14 mouse cellular contexts compared by ENCODE assay signal in the genomic region with DNA sequence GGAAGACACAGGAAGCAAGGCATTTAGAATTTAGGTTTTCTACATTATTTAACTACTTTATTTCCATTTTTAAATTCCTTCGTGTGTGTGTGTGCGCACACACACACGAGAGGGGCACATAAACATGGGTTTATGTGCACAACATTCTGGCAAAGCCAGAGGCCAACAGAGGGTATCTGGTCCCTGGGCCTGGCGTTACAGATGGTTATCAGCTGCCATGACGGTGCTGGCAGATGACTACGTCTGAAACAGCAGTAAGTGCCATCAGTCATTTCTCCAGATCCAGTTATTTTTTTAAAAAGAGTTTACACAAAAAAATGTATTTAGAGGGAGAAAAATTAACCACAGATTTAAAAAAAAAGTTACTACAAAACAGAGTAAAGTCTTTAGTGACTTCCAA. TPM values are rescaled to one million over a fixed set of nuclear protein-coding genes. Genes with fewer than 3 reads are reported as not detected.
DNase-seq lines count a peak whose midpoint lies in the region; ATAC-seq and TF ChIP-seq lines count a peak whose summit lies in the region.
"Had no signal": no experiment of that assay in that cellular context is flagged by ENCODE, and none has a peak within 500 bp of the region (broad histone marks: within the 10 kb centered on the region; RNA-seq: fewer than 3 reads in every experiment).

No protein-coding gene starts in this region.

- H3K9ac ChIP-seq in intestine, embryonic 16.5 days (ENCODE audit: low read depth, low read length): peak overlapping the region; percentile 29; the same call in 1 of the 2 replicates
- H3K9ac ChIP-seq in liver, postnatal 0 days (replicated peaks): no peak overlapping the region
- H3K9ac ChIP-seq: neural tube, embryonic 15.5 days had no signal

- peak overlapping the region; percentile 57; the same call in 1 of the 2 replicates for H3K27ac ChIP-seq in layer of hippocampus, adult 2 months
- H3K27ac ChIP-seq in intestine, embryonic 16.5 days (ENCODE audit: low read length): peak overlapping the region; percentile 61
- no peak overlapping the region for H3K27ac ChIP-seq in liver, postnatal 0 days (ENCODE audit: low read depth)
- H3K27ac ChIP-seq: neural tube, embryonic 15.5 days had no signal

- no peak for TF ChIP-seq POLR2A in brain, embryonic 14.5 days (IDR thresholded peaks at IDR 0.05; ENCODE audit: borderline replicate concordance, extremely low read depth, insufficient read depth, insufficient read length, poor library complexity, severe bottlenecking)

- no peaks in the 10 kb centered on the region for H3K9me3 ChIP-seq in intestine, embryonic 16.5 days (ENCODE audit: control insufficient read depth, low read length)
- H3K9me3 ChIP-seq in liver, postnatal 0 days (ENCODE audit: low read length): no peaks in the 10 kb centered on the region
- H3K9me3 ChIP-seq: neural tube, embryonic 15.5 days had no signal

- 0 out of 2 replicates have a peak overlapping the region, but pooled peaks have one; percentile 16 for H3K4me2 ChIP-seq in intestine, embryonic 16.5 days (ENCODE audit: low read depth, low read length)
- H3K4me2 ChIP-seq in liver, postnatal 0 days (ENCODE audit: low read depth, low read length): peak overlapping the region; percentile 5; the same call in 1 of the 2 replicates
- H3K4me2 ChIP-seq: heart, embryonic 11.5 days; midbrain, embryonic 11.5 days; neural tube, embryonic 15.5 days had no signal

- H3K36me3 ChIP-seq in intestine, embryonic 16.5 days (ENCODE audit: control insufficient read depth, insufficient read depth, low read length): peaks cover 10% of the 10 kb centered on the region
- peaks cover 45% of the 10 kb centered on the region for H3K36me3 ChIP-seq in liver, postnatal 0 days (replicated peaks; ENCODE audit: insufficient read depth, low read length)

- WGBS in intestine, embryonic 16.5 days: 58% methylated on average over 6 of the region's 6 CpGs
- 50% methylated on average over 6 of the region's 6 CpGs for WGBS in liver, postnatal 0 days (ENCODE audit: insufficient replicate concordance)

- peak; percentile 29; the same call in 1 of the 2 replicates for TF ChIP-seq EP300 in liver, postnatal 0 days (IDR thresholded peaks at IDR 0.05; ENCODE audit: low read depth)

- no peak for ATAC-seq in intestine, embryonic 16.5 days
- ATAC-seq in liver, postnatal 0 days: peak; percentile 43

- H3K4me3 ChIP-seq in layer of hippocampus, adult 2 months: no peak overlapping the region
- no peak overlapping the region for H3K4me3 ChIP-seq in intestine, embryonic 16.5 days (ENCODE audit: low read length)
- H3K4me3 ChIP-seq in liver, postnatal 0 days (ENCODE audit: low read depth, low read length): no peak overlapping the region
- H3K4me3 ChIP-seq: neural tube, embryonic 15.5 days had no signal

- DNase-seq in layer of hippocampus, adult 2 months (ENCODE audit: low spot score in 2 of 2): no peak
- no peak for DNase-seq in layer of hippocampus, adult 18-20 months (ENCODE audit: low spot score in 2 of 2)
- DNase-seq in brain, embryonic 14.5 days (ENCODE audit: low read depth): peak; percentile 27
- DNase-seq in liver, postnatal 0 days: no peak
- DNase-seq in cerebellum, postnatal 36 days: no peak
- no peak for DNase-seq in right cerebral cortex, adult 18-20 months
- DNase-seq: gastrocnemius, postnatal 25 days; spleen, adult 18-20 months had no signal

- TF ChIP-seq CTCF in layer of hippocampus, adult 2 months (conservative IDR thresholded peaks at IDR 0.05): no peak
- no peak for TF ChIP-seq CTCF in brain, embryonic 14.5 days (IDR thresholded peaks at IDR 0.05; ENCODE audit: borderline replicate concordance, extremely low read depth, insufficient read depth, insufficient read length)
- TF ChIP-seq CTCF in liver, postnatal 0 days (IDR thresholded peaks at IDR 0.05; ENCODE audit: low read depth): no peak

- peaks cover 26% of the 10 kb centered on the region for H3K4me1 ChIP-seq in intestine, embryonic 16.5 days (ENCODE audit: control insufficient read depth, insufficient read depth, low read length)
- H3K4me1 ChIP-seq in liver, postnatal 0 days (ENCODE audit: insufficient read depth): peaks cover 28% of the 10 kb centered on the region

- no peaks in the 10 kb centered on the region for H3K27me3 ChIP-seq in intestine, embryonic 16.5 days (replicated peaks; ENCODE audit: control insufficient read depth, insufficient read depth, low read length)
- H3K27me3 ChIP-seq in liver, postnatal 0 days (ENCODE audit: insufficient read depth, low read length): no peaks in the 10 kb centered on the region
- H3K27me3 ChIP-seq: neural tube, embryonic 15.5 days had no signal

RNA-seq across cellular contexts. Expression of a gene that starts 16.3 kb away (rescaled TPM):
- 10 to 100 TPM; 21.7 to 23.1 TPM for total RNA-seq in layer of hippocampus, adult 2 months (2021)
- 10 to 100 TPM; 20.4 to 25.4 TPM for total RNA-seq in layer of hippocampus, adult 18-20 months (2021)
- polyA plus RNA-seq in brain, embryonic 14.5 days (2012; rRNA removed): 22.1 and 24.3 TPM in 2 replicates
- 52.8 and 56.5 TPM in 2 replicates for polyA plus RNA-seq in intestine, embryonic 16.5 days (2015; fragmentation: Nextera tagmentation; extraction: Ambion mirVana)
- polyA plus RNA-seq in liver, postnatal 0 days (2015; fragmentation: Nextera tagmentation; extraction: Ambion mirVana): 10.2 and 10.9 TPM in 2 replicates

RNA-seq across cellular contexts. Expression of a gene that starts 17.2 kb away (rescaled TPM):
- total RNA-seq in layer of hippocampus, adult 2 months (2021): 10 to 100 TPM; 59.5 to 63.2 TPM
- 10 to 100 TPM; 50.7 to 58.3 TPM for total RNA-seq in layer of hippocampus, adult 18-20 months (2021)
- polyA plus RNA-seq in brain, embryonic 14.5 days (2012; rRNA removed): 53.0 and 59.8 TPM in 2 replicates
- 24.9 and 25.0 TPM in 2 replicates for polyA plus RNA-seq in intestine, embryonic 16.5 days (2015; fragmentation: Nextera tagmentation; extraction: Ambion mirVana)
- polyA plus RNA-seq in liver, postnatal 0 days (2015; fragmentation: Nextera tagmentation; extraction: Ambion mirVana): 6.5 and 7.1 TPM in 2 replicates

RNA-seq across cellular contexts. Expression of a gene that starts 17.8 kb away (rescaled TPM):
- 10 to 100 TPM; 26.4 to 29.1 TPM for total RNA-seq in layer of hippocampus, adult 2 months (2021)
- 10 to 100 TPM; 31.1 to 33.6 TPM for total RNA-seq in layer of hippocampus, adult 18-20 months (2021)
- 30.2 and 37.4 TPM in 2 replicates for polyA plus RNA-seq in brain, embryonic 14.5 days (2012; rRNA removed)
- polyA plus RNA-seq in intestine, embryonic 16.5 days (2015; fragmentation: Nextera tagmentation; extraction: Ambion mirVana): 40.5 and 41.7 TPM in 2 replicates
- 24.1 and 26.5 TPM in 2 replicates for polyA plus RNA-seq in liver, postnatal 0 days (2015; fragmentation: Nextera tagmentation; extraction: Ambion mirVana)

RNA-seq across cellular contexts. Expression of a gene that starts 18.0 kb away (rescaled TPM):
- total RNA-seq in layer of hippocampus, adult 2 months (2021): 10 to 100 TPM; 13.2 to 16.2 TPM
- 10 to 100 TPM; 13.1 to 13.8 TPM for total RNA-seq in layer of hippocampus, adult 18-20 months (2021)
- polyA plus RNA-seq in brain, embryonic 14.5 days (2012; rRNA removed): 31.4 and 34.3 TPM in 2 replicates
- 13.8 and 14.5 TPM in 2 replicates for polyA plus RNA-seq in intestine, embryonic 16.5 days (2015; fragmentation: Nextera tagmentation; extraction: Ambion mirVana)
- polyA plus RNA-seq in liver, postnatal 0 days (2015; fragmentation: Nextera tagmentation; extraction: Ambion mirVana): 4.3 and 4.6 TPM in 2 replicates

RNA-seq across cellular contexts. Expression of a gene that starts 43.6 kb away (rescaled TPM):
- total RNA-seq in layer of hippocampus, adult 2 months (2021): not detected
- not detected for total RNA-seq in layer of hippocampus, adult 18-20 months (2021)
- 0.28 and 0.29 TPM in 2 replicates for polyA plus RNA-seq in brain, embryonic 14.5 days (2012; rRNA removed)
- 0.12 and 0.33 TPM in 2 replicates for polyA plus RNA-seq in intestine, embryonic 16.5 days (2015; fragmentation: Nextera tagmentation; extraction: Ambion mirVana)
- polyA plus RNA-seq in liver, postnatal 0 days (2015; fragmentation: Nextera tagmentation; extraction: Ambion mirVana): 0.38 and 0.46 TPM in 2 replicates
- total RNA-seq: gastrocnemius, postnatal 25 days; hematopoietic stem cell, adult 5-6 weeks had no signal
- polyA plus RNA-seq: inflammation-experienced regulatory T-cells, adult 6 months had no signal
